Mouse (Mus musculus): ENCODE results near the gene Ccm2. TPM values are rescaled to one million over a fixed set of nuclear protein-coding genes. Genes with fewer than 3 reads are reported as not detected.

The Ccm2 gene
- polyA plus RNA-seq, 1 experiment from 2014 or later, result 99.5 TPM

- no peaks in the 10 kb centered on the region for H3K27me3 ChIP-seq (ENCODE audit: poor library complexity, severe bottlenecking)
- H3K4me3 ChIP-seq, result no peak overlapping the region
- WGBS, result 74% methylated on average over 11 of the region's 11 CpGs
- H3K27ac ChIP-seq, result no peak overlapping the region
- DNase-seq (ENCODE audit: extremely low spot score, low spot score), result no peak
- H3K9me3 ChIP-seq, result no peaks in the 10 kb centered on the region
- H3K4me1 ChIP-seq, result peaks cover 3% of the 10 kb centered on the region; the same call in 1 of the 2 replicates
- peaks cover 65% of the 10 kb centered on the region for H3K36me3 ChIP-seq (replicated peaks)
These were observed 22.1 kb downstream of the Ccm2 start for GRCm38 (mm10) chr11:6568584-6569409.

GRCm38 (mm10) chr11:6569410-6569777, 22.7 kb downstream of the Ccm2 start:
- H3K36me3 ChIP-seq (replicated peaks), result peaks cover 61% of the 10 kb centered on the region
- no peak for DNase-seq (ENCODE audit: extremely low spot score, low spot score)
- peaks cover 3% of the 10 kb centered on the region; the same call in 1 of the 2 replicates for H3K4me1 ChIP-seq
- H3K27me3 ChIP-seq (ENCODE audit: poor library complexity, severe bottlenecking), result no peaks in the 10 kb centered on the region
- H3K27ac ChIP-seq, result 0 out of 2 replicates have a peak overlapping the region, but pooled peaks have one; percentile 30
- no peaks in the 10 kb centered on the region for H3K9me3 ChIP-seq
- WGBS, result 67% methylated on average over 3 of the region's 3 CpGs
- H3K4me3 ChIP-seq, result no peak overlapping the region

- Histone ChIP-seq H3K36me3 (replicated peaks) (peaks cover 76% of the 10 kb centered on the region), H3K4me3 (no peak overlapping the region), H3K4me1 (peaks cover 4% of the 10 kb centered on the region; the same call in 1 of the 2 replicates), H3K9me3 (no peaks in the 10 kb centered on the region), H3K27ac (no peak overlapping the region), H3K27me3 (ENCODE audit: poor library complexity, severe bottlenecking) (no peaks in the 10 kb centered on the region)
- no peak for DNase-seq (ENCODE audit: extremely low spot score, low spot score)
- WGBS, result 84% methylated on average over 3 of the region's 3 CpGs
These were observed 29.5 kb downstream of the Ccm2 start for GRCm38 (mm10) chr11:6576151-6576550.

- Histone ChIP-seq H3K36me3 (replicated peaks) (peaks cover 67% of the 10 kb centered on the region), H3K9me3 (no peaks in the 10 kb centered on the region), H3K27ac (no peak overlapping the region), H3K4me3 (no peak overlapping the region), H3K4me1 (peaks cover 4% of the 10 kb centered on the region; the same call in 1 of the 2 replicates), H3K27me3 (ENCODE audit: poor library complexity, severe bottlenecking) (no peaks in the 10 kb centered on the region)
- 92% methylated on average over 7 of the region's 7 CpGs for WGBS
- DNase-seq (ENCODE audit: extremely low spot score, low spot score), result no peak
These were observed 32.7 kb downstream of the Ccm2 start for GRCm38 (mm10) chr11:6579361-6579760.

GRCm38 (mm10) chr11:6580065-6580750, 33.5 kb downstream of the Ccm2 start:
- Histone ChIP-seq H3K4me1 (peaks cover 4% of the 10 kb centered on the region; the same call in 1 of the 2 replicates), H3K9me3 (no peaks in the 10 kb centered on the region), H3K27me3 (ENCODE audit: poor library complexity, severe bottlenecking) (no peaks in the 10 kb centered on the region), H3K27ac (no peak overlapping the region), H3K4me3 (no peak overlapping the region), H3K36me3 (replicated peaks) (peaks cover 75% of the 10 kb centered on the region)
- 91% methylated on average over 4 of the region's 4 CpGs for WGBS
- DNase-seq (ENCODE audit: extremely low spot score, low spot score), result no peak

GRCm38 (mm10) chr11:6581560-6581959, 34.9 kb downstream of the Ccm2 start:
- Histone ChIP-seq H3K4me1 (peaks cover 4% of the 10 kb centered on the region; the same call in 1 of the 2 replicates), H3K4me3 (no peak overlapping the region), H3K27ac (no peak overlapping the region), H3K9me3 (no peaks in the 10 kb centered on the region), H3K36me3 (replicated peaks) (peaks cover 75% of the 10 kb centered on the region), H3K27me3 (ENCODE audit: poor library complexity, severe bottlenecking) (no peaks in the 10 kb centered on the region)
- 90% methylated on average over 2 of the region's 2 CpGs for WGBS
- no peak for DNase-seq (ENCODE audit: extremely low spot score, low spot score)

GRCm38 (mm10) chr11:6585748-6586147, 39.1 kb downstream of the Ccm2 start:
- no peaks in the 10 kb centered on the region for H3K9me3 ChIP-seq
- H3K27ac ChIP-seq, result no peak overlapping the region
- no peak for DNase-seq (ENCODE audit: extremely low spot score, low spot score)
- H3K4me3 ChIP-seq, result no peak overlapping the region
- no peaks in the 10 kb centered on the region for H3K27me3 ChIP-seq (ENCODE audit: poor library complexity, severe bottlenecking)
- peaks cover 81% of the 10 kb centered on the region for H3K36me3 ChIP-seq (replicated peaks)
- 89% methylated on average over 8 of the region's 8 CpGs for WGBS
- no peaks in the 10 kb centered on the region for H3K4me1 ChIP-seq

GRCm38 (mm10) chr11:6586660-6587059, 40.0 kb downstream of the Ccm2 start:
- no peak for DNase-seq (ENCODE audit: extremely low spot score, low spot score)
- H3K4me3 ChIP-seq, result no peak overlapping the region
- no peak overlapping the region for H3K27ac ChIP-seq
- H3K4me1 ChIP-seq, result no peaks in the 10 kb centered on the region
- H3K36me3 ChIP-seq (replicated peaks), result peaks cover 85% of the 10 kb centered on the region
- WGBS, result 89% methylated on average over 3 of the region's 3 CpGs
- H3K27me3 ChIP-seq (ENCODE audit: poor library complexity, severe bottlenecking), result no peaks in the 10 kb centered on the region
- no peaks in the 10 kb centered on the region for H3K9me3 ChIP-seq

- Histone ChIP-seq H3K4me1 (no peaks in the 10 kb centered on the region), H3K27me3 (ENCODE audit: poor library complexity, severe bottlenecking) (no peaks in the 10 kb centered on the region), H3K4me3 (no peak overlapping the region), H3K27ac (no peak overlapping the region), H3K9me3 (no peaks in the 10 kb centered on the region), H3K36me3 (replicated peaks) (peaks cover 88% of the 10 kb centered on the region)
- WGBS, result 96% methylated on average over 7 of the region's 7 CpGs
- DNase-seq (ENCODE audit: extremely low spot score, low spot score), result no peak
These were observed 40.7 kb downstream of the Ccm2 start for GRCm38 (mm10) chr11:6587249-6587940.

- no peak overlapping the region for H3K4me3 ChIP-seq
- H3K36me3 ChIP-seq (replicated peaks), result peaks cover 95% of the 10 kb centered on the region
- 93% methylated on average over 7 of the region's 7 CpGs for WGBS
- H3K4me1 ChIP-seq, result no peaks in the 10 kb centered on the region
- H3K9me3 ChIP-seq, result no peaks in the 10 kb centered on the region
- H3K27me3 ChIP-seq (ENCODE audit: poor library complexity, severe bottlenecking), result no peaks in the 10 kb centered on the region
- no peak for DNase-seq (ENCODE audit: extremely low spot score, low spot score)
- H3K27ac ChIP-seq, result no peak overlapping the region
These were observed 41.6 kb downstream of the Ccm2 start for GRCm38 (mm10) chr11:6588295-6588694.

GRCm38 (mm10) chr11:6589838-6590237, 43.2 kb downstream of the Ccm2 start:
- Histone ChIP-seq H3K9me3 (no peaks in the 10 kb centered on the region), H3K27me3 (ENCODE audit: poor library complexity, severe bottlenecking) (no peaks in the 10 kb centered on the region), H3K4me1 (no peaks in the 10 kb centered on the region), H3K36me3 (replicated peaks) (peaks cover 97% of the 10 kb centered on the region), H3K27ac (no peak overlapping the region), H3K4me3 (no peak overlapping the region)
- no peak for DNase-seq (ENCODE audit: extremely low spot score, low spot score)
- WGBS, result 91% methylated on average over 7 of the region's 7 CpGs

- peaks cover 97% of the 10 kb centered on the region for H3K36me3 ChIP-seq (replicated peaks)
- no peak overlapping the region for H3K27ac ChIP-seq
- WGBS, result 87% methylated on average over 10 of the region's 10 CpGs
- H3K4me1 ChIP-seq, result no peaks in the 10 kb centered on the region
- DNase-seq (ENCODE audit: extremely low spot score, low spot score), result no peak
- no peaks in the 10 kb centered on the region for H3K27me3 ChIP-seq (ENCODE audit: poor library complexity, severe bottlenecking)
- no peaks in the 10 kb centered on the region for H3K9me3 ChIP-seq
- no peak overlapping the region for H3K4me3 ChIP-seq
These were observed 44.4 kb downstream of the Ccm2 start for GRCm38 (mm10) chr11:6590933-6591675.
